Mouse (Mus musculus) heart, embryonic 11.5 days (tissue): ENCODE data around the gene Cnn2. TPM values are rescaled to one million over a fixed set of nuclear protein-coding genes. Genes with fewer than 3 reads are reported as not detected.
A peak's percentile ranks its signal among the peaks of the same experiment; 100 is the strongest.

ENCODE experiments used
- ATAC-seq: fragments of 200-750 bp; cut with Nextera tagmentation; replicated peaks from 2 replicates; pipeline ENCODE4 v1.8.0; 2017; ENCODE audit warnings: moderate library complexity; ENCODE audit not compliant: insufficient number of reproducible peaks, low FRiP score, low TSS enrichment
- H3K27ac ChIP-seq: fragments of 300-500 bp; sonication (generic); 2 replicates; pipeline ENCODE4 v1.5.1; 2014; ENCODE audit warnings: mild to moderate bottlenecking, low read depth, low read length
- H3K27me3 ChIP-seq: fragments of 300-500 bp; sonication (generic); 2 replicates; pipeline ENCODE4 v1.6.1; 2014; ENCODE audit warnings: mild to moderate bottlenecking, low read length, mixed read lengths; ENCODE audit not compliant: control insufficient read depth, insufficient read depth
- H3K36me3 ChIP-seq: fragments of 300-500 bp; sonication (generic); 2 replicates; pipeline ENCODE4 v1.6.1; 2014; ENCODE audit warnings: mild to moderate bottlenecking, low read length, moderate library complexity, mixed read lengths; ENCODE audit not compliant: control insufficient read depth, insufficient read depth
- H3K4me1 ChIP-seq: fragments of 300-500 bp; sonication (generic); 2 replicates; pipeline ENCODE4 v1.6.1; 2014; ENCODE audit warnings: low read length; ENCODE audit not compliant: control insufficient read depth, insufficient read depth
- H3K4me2 ChIP-seq: fragments of 300-500 bp; sonication (generic); 2 replicates; pipeline ENCODE4 v1.6.1; 2014; ENCODE audit warnings: mild to moderate bottlenecking, moderate library complexity
- H3K4me3 ChIP-seq: fragments of 300-500 bp; sonication (generic); 2 replicates; pipeline ENCODE4 v1.5.1; 2014; ENCODE audit warnings: low read depth, low read length
- H3K9ac ChIP-seq: fragments of 300-500 bp; sonication (generic); 2 replicates; pipeline ENCODE4 v1.6.1; 2014; ENCODE audit warnings: mild to moderate bottlenecking, low read depth, low read length, moderate library complexity
- H3K9me3 ChIP-seq: fragments of 300-500 bp; sonication (generic); replicated peaks from 2 replicates; pipeline ENCODE4 v1.6.1; 2016; ENCODE audit warnings: low read length; ENCODE audit not compliant: control insufficient read depth
- WGBS: fragments of 180-500 bp; shearing (Covaris S2); extraction: QIAGEN DNeasy Blood & Tissue Kit; methylation state at CpG from one replicate; pipeline ENCODE4 v1.1.7; 2014; ENCODE audit not compliant: insufficient replicate concordance; 5-methylcytosine and 5-hydroxymethylcytosine counted together
- polyA plus RNA-seq: library from polyadenylated mRNA; unstranded; fragments of >200 nt; fragmentation: Nextera tagmentation; extraction: Ambion mirVana; gene quantifications from 2 replicates; pipeline ENCODE4 v1.2.1, GENCODE M21; 2014

The Cnn2 gene
- polyA plus RNA-seq, 1 experiment from 2014 or later = 405 TPM

- WGBS = 57% methylated on average over 11 of the region's 11 CpGs
- peak within 1 kb of the TSS; percentile 39; the same call in 1 of the 2 replicates for H3K9ac ChIP-seq
- H3K4me1 ChIP-seq = peaks cover 31% of the 10 kb centered on the region
- no peak for ATAC-seq
- H3K27ac ChIP-seq = no peak within 1 kb of the TSS
- no peaks in the 10 kb centered on the region for H3K9me3 ChIP-seq
- H3K4me2 ChIP-seq = peak within 1 kb of the TSS; percentile 1
- peaks cover 42% of the 10 kb centered on the region for H3K27me3 ChIP-seq
- peaks cover 2% of the 10 kb centered on the region; the same call in 1 of the 2 replicates for H3K36me3 ChIP-seq
- no peak within 1 kb of the TSS for H3K4me3 ChIP-seq
These were observed 28.1 kb downstream of the Cnn2 start, which contains the start of gene Arhgap45 for GRCm38 (mm10) chr10:80016511-80016910. Gene Arhgap45, plus strand, starts transcription at chr10:80016653.

DNA sequence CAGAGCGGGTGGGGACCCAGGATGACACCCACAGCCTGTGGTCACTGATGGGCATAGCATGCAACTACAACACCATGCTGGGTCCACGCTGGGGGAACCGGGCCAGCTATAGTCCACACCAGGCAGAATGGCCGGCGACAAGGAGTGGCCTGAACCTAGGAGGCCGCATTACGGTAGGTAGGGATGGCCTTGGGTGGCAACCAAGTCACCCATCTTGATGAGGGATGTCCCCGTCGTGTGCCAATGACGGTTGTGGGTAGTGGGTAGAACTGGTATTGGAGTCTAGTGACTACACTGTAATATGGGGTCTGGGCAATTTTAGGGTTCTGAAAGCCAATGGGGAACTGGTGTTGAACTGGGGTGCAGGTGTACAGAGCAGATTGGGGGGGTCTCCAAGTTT, 28.5 kb downstream of the Cnn2 start:
- no peak for ATAC-seq
- Histone ChIP-seq H3K4me3 (no peak overlapping the region), H3K27ac (no peak overlapping the region)

DNA sequence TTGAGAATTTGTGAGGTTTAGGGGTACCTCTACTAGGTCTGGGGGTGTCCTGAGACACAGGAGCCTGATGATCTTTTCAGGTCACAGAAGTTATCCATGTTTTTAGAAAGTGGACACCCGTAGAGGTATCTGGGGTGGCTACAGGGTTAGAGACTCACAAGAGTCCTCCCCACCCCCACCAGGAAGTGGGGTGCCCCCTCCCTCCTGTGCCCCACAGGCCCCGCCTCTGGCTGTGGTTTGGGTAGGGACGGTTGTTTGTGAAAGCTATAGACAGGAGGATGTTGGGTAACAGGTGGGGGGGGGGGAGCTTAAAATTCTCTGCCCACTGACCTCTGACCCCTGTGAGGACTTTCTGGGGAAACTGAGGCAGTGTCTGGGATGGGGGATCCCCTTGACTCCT, 29.0 kb downstream of the Cnn2 start:
- 70% methylated on average over 3 of the region's 3 CpGs for WGBS
- Histone ChIP-seq H3K4me1 (peaks cover 31% of the 10 kb centered on the region), H3K27me3 (peaks cover 36% of the 10 kb centered on the region), H3K36me3 (no peaks in the 10 kb centered on the region), H3K4me2 (no peak overlapping the region), H3K9me3 (no peaks in the 10 kb centered on the region), H3K27ac (no peak overlapping the region), H3K9ac (no peak overlapping the region), H3K4me3 (no peak overlapping the region)
- ATAC-seq = no peak

More for the DNA sequence above, 28.5 kb downstream of the Cnn2 start:
- Histone ChIP-seq H3K4me1 (peaks cover 31% of the 10 kb centered on the region), H3K36me3 (no peaks in the 10 kb centered on the region), H3K27me3 (peaks cover 40% of the 10 kb centered on the region), H3K4me2 (peak overlapping the region; percentile 1; the same call in 1 of the 2 replicates), H3K9me3 (no peaks in the 10 kb centered on the region), H3K9ac (no peak overlapping the region)
- 87% methylated on average over 10 of the region's 10 CpGs for WGBS

DNA sequence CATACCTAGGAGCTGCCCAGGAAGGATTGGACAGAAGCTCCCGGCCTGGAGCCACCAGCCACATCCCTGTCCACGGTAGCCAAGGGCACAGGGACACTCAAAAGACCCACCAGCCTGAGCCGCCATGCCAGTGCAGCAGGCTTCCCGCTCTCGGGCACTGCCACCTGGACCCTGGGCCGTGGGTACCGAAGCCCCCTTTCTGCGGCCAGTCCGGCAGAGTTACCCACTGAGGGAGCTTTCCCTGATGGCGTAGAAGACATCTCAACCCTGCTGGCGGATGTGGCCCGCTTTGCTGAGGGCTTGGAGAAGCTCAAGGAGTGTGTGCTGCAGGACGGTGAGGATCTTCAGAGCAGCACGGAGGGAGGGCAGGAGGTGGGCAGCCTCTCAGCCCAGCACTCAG, 29.4 kb downstream of the Cnn2 start:
- WGBS = 81% methylated on average over 14 of the region's 14 CpGs
- Histone ChIP-seq H3K9me3 (no peaks in the 10 kb centered on the region), H3K36me3 (no peaks in the 10 kb centered on the region), H3K9ac (no peak overlapping the region; the same call in 1 of the 2 replicates), H3K4me2 (no peak overlapping the region), H3K27me3 (peaks cover 32% of the 10 kb centered on the region), H3K27ac (no peak overlapping the region), H3K4me3 (no peak overlapping the region), H3K4me1 (peaks cover 31% of the 10 kb centered on the region)
- ATAC-seq = no peak

DNA sequence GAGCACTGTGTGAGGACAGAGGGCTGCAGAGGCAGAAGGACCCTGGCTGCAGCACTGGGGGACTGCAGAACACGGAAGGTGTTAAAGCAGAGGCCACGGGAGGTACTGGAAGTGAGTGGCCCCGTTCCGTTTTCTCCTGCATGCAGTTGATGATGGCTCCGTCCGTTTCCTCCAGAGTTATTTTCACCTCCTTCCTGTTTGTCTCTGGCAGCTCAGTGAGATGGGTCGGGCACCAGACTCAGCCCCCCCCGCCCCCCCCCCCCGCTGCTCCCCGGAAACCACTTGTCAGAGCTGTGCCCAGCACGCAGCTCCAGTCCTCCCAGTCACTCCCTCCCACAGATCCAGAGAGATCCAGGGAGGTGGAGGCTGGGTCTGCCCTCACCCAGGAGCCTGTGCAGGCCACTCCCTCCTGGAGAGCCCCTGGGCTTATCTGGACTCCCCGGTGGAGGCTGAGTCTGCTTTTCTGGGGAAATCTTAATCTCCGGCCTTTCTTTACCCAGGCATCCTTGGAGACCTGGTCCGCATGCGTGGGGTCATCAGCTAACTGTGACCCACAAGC, 30.4 kb downstream of the Cnn2 start:
- no peaks in the 10 kb centered on the region for H3K36me3 ChIP-seq
- peak overlapping the region; percentile 63 for H3K4me2 ChIP-seq
- H3K4me3 ChIP-seq = peak overlapping the region; percentile 39
- peak overlapping the region; percentile 73 for H3K27ac ChIP-seq
- peaks cover 31% of the 10 kb centered on the region for H3K4me1 ChIP-seq
- H3K9me3 ChIP-seq = no peaks in the 10 kb centered on the region
- H3K27me3 ChIP-seq = peaks cover 21% of the 10 kb centered on the region
- 0% methylated on average over 15 of the region's 15 CpGs for WGBS
- peak; percentile 39; the same call in 1 of the 2 replicates for ATAC-seq
- peak overlapping the region; percentile 70 for H3K9ac ChIP-seq

DNA sequence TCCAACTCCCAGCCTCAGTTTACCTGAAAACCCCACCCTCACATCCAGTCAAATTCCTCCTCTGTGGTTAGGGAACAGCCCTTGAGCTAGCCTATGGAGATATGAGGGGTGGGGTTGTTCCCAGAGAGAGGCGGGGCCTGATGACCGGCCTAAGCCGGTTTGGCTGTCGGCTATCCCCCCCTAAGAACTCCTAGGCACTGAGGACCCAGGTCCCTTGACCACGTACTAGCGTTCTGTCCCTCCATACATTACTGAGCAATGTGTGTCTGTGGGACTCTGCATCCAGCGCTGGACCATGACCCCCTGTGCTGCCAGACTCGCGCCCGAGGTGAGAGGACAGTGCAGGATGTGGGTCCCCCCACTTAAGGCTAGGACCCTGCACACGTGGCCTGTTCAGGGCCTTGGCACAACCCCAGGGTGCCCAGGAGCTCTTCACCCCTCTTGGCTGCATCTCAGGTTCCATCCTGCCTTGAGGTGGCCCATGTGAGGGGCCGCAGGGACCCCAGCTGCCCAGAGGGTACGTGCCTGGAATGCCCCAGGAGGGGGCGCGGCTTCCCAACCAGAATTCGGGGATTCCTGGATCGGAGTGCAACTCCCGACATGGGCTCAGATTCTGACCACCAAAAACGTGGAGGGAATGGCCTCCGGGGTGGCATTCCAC, 31.2 kb downstream of the Cnn2 start:
- peak; percentile 52 for ATAC-seq
- Histone ChIP-seq H3K27ac (peak overlapping the region; percentile 73), H3K36me3 (no peaks in the 10 kb centered on the region), H3K27me3 (peaks cover 14% of the 10 kb centered on the region), H3K4me1 (peaks cover 31% of the 10 kb centered on the region), H3K4me3 (peak overlapping the region; percentile 39), H3K9me3 (no peaks in the 10 kb centered on the region), H3K9ac (peak overlapping the region; percentile 70), H3K4me2 (peak overlapping the region; percentile 63)
- WGBS = 8% methylated on average over 20 of the region's 20 CpGs

DNA sequence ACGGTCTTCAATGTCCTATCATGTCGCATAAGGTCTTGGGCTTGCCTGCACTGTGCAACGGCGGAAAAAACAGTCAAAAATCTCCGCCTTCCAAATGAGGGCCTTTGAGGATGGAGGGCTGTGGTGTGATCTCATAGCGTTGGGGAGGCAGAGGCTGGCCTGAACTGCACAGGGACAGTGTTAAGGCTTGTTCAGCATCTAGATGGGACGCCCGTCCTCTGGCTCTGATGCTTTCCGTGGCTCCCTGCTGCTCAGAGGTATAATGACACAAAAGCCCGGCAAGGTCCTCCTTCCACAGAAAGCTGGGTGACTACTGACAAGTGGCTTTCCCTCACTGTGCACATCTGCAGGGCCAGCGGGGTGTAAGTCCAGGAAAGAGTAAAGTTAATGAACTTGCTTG, 31.8 kb downstream of the Cnn2 start:
- Histone ChIP-seq H3K4me2 (peak overlapping the region; percentile 63), H3K27ac (no peak overlapping the region), H3K9me3 (no peaks in the 10 kb centered on the region), H3K4me3 (peak overlapping the region; percentile 39), H3K27me3 (peaks cover 8% of the 10 kb centered on the region), H3K4me1 (peaks cover 31% of the 10 kb centered on the region), H3K36me3 (no peaks in the 10 kb centered on the region), H3K9ac (peak overlapping the region; percentile 70)
- no peak for ATAC-seq
- 23% methylated on average over 11 of the region's 11 CpGs for WGBS

- WGBS = 78% methylated on average over 18 of the region's 18 CpGs
- Histone ChIP-seq H3K27ac (no peak overlapping the region), H3K4me3 (no peak overlapping the region), H3K4me1 (peaks cover 27% of the 10 kb centered on the region), H3K9me3 (no peaks in the 10 kb centered on the region), H3K36me3 (no peaks in the 10 kb centered on the region), H3K4me2 (peak overlapping the region; percentile 63), H3K9ac (no peak overlapping the region), H3K27me3 (peaks cover 2% of the 10 kb centered on the region; the same call in 1 of the 2 replicates)
- no peak for ATAC-seq
These were observed 32.4 kb downstream of the Cnn2 start for GRCm38 (mm10) chr10:80020603-80021319.
